Mouse (Mus musculus) erythroblast, embryonic 14.5 days (primary cell): ENCODE measurements at regions not wholly inside any gene's neighbourhood (a gene's known extent, or its start where the extent isn't known, plus 50 kb on each side); places are given as distances from the start of the nearest gene placed in this dataset.

Experiments used
- GATA1 ChIP-seq: IDR thresholded peaks from 2 replicates; pipeline ENCODE4 v1.6.1; 2012; ENCODE audit warnings: low read length, inconsistent platforms, mixed read lengths
- TAL1 ChIP-seq: IDR thresholded peaks from 3 replicates; pipeline ENCODE4 v1.6.1; 2012; ENCODE audit warnings: low read length, inconsistent platforms, mixed read lengths

GRCm38 (mm10) chr1:73828996-73829395 lies 295.3 kb downstream of the Tns1 start:
- TF ChIP-seq GATA1 (no peak), TAL1 (no peak)
